Mouse (Mus musculus): ENCODE data around the gene Chaf1a. TPM values are rescaled to one million over a fixed set of nuclear protein-coding genes. Genes with fewer than 3 reads are reported as not detected.
"Not testable (repeated sequence)": the region's sequence is repeated elsewhere in the genome, so short reads cannot be mapped to it uniquely, and the experiment has no call there.

The Chaf1a gene
- total RNA-seq, 1 experiment from 2014 or later = 4.6 TPM

DNA sequence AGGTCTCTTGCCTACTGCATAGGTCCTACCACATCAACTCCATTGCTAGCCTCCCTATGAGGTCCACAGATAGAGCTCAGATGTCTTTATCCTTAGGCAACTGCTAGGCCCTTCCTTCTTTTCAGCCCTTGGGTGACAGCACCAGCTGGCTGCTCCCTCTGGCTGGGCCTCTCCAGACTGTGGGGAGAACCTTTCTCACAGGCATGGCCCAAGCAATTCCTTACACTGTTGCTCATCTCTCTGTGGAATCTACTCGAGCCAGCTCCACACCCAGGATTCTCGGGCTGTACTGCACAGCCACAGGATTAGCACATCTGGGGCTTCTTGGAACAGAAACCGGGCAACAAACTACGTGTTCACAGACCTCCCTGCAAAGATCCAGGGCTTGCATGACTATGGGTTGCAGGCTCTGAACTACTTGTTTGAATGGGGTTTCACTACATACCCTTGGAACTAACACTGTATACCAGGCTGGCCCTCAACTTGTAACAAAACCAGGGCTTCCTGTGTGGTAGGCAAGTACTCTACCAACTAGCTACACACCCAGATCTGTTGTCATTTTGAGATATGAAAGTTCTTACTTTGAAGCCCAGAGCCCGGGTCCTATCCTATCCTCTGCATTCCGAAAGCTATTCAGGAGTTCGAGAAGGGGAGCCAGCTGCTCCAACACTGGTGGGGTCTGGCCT, 6.1 kb upstream of the Chaf1a start:
- ATAC-seq (replicated peaks; ENCODE audit: insufficient number of reproducible peaks, low FRiP score, low TSS enrichment, poor library complexity, severe bottlenecking) = no peak

DNA sequence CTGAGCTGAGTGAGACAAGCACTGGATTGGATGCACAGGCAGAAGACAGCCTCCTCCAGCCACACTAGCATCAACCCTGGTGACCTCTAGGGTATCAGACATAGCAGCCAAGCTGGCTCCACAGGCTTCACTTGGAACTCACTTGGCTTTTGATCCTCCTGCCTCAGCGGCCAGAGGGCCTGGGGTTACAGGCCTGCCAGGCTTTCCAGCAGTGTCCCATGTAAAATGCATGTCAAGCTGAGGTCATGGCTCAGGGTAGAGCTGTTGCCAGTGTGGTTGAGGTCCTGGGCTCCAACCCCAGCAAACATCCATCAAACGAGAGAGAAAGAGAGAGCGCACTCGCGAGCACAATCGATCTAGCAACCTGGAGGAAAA, 5.5 kb upstream of the Chaf1a start:
- ATAC-seq (replicated peaks; ENCODE audit: insufficient number of reproducible peaks, low FRiP score, low TSS enrichment, poor library complexity, severe bottlenecking) = no peak

DNA sequence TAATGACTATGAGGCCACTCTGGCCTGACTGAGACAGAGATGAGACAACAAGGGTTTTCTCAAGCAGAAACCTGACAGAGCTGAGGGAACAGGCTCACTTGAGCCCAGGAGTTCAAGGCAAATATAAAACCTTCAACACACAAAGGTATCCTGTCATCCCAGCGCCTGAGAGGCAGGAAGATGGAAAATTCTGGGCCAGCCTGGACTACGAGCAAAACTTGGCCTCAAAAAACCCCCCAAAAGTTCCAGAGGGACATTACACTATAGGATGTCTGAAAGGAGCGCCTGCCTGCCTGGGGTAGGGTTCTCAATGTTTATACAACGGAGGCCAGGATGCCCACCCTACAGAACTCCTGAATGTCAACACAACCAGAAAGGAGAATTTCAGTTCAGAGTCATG, 5.0 kb upstream of the Chaf1a start:
- no peak for ATAC-seq (replicated peaks; ENCODE audit: insufficient number of reproducible peaks, low FRiP score, low TSS enrichment, poor library complexity, severe bottlenecking)

- ATAC-seq (replicated peaks; ENCODE audit: insufficient number of reproducible peaks, low FRiP score, low TSS enrichment, poor library complexity, severe bottlenecking) = peak; percentile 85
Observed at GRCm38 (mm10) chr17:56036176-56036900, 3.9 kb upstream of the Chaf1a start, which contains the start of gene Sh3gl1. Sh3gl1 (minus strand) TSS chr17:56036635.

DNA sequence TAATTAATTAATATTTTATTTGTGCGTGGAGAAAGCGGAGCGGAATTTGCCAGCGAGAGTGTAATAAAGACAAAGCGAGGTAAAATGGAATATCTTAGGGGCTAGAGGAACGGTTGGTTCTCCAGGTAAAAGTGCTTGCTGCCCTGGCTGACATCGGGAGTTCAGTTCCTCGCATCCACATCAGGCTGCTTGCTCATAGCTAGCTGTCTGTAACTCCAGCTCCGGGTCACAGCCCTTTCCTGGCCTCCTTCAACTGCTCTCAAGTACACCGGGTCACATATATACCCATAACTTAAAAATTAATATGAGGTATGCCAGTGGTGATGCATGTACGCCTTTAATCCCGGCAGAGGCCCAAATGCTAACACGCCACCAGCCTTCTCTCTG, 3.3 kb upstream of the Chaf1a start:
- no peak for ATAC-seq (replicated peaks; ENCODE audit: insufficient number of reproducible peaks, low FRiP score, low TSS enrichment, poor library complexity, severe bottlenecking)

- ATAC-seq (replicated peaks; ENCODE audit: insufficient number of reproducible peaks, low FRiP score, low TSS enrichment, poor library complexity, severe bottlenecking) = no peak
Observed at GRCm38 (mm10) chr17:56038583-56039261, 1.5 kb upstream of the Chaf1a start.

DNA sequence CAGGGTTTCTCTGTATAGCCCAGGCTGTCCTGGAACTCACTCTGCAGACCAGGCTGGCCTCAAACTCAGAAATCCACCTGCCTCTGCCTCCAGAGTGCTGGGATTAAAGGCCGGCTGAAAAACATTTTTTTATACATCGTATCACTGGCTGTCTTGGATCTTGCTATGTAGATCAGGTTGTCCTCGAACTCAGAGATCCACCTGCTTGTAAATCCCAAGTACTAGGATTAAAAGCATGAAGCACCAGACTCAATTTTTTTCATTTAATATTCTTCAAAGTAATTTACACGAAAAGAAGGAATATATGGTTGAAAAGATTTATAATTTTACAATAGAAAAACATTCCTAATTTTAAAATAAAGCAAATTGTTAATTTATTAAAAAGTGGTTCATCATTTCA, 894 bp upstream of the Chaf1a start:
- ATAC-seq (replicated peaks; ENCODE audit: insufficient number of reproducible peaks, low FRiP score, low TSS enrichment, poor library complexity, severe bottlenecking) = no peak

DNA sequence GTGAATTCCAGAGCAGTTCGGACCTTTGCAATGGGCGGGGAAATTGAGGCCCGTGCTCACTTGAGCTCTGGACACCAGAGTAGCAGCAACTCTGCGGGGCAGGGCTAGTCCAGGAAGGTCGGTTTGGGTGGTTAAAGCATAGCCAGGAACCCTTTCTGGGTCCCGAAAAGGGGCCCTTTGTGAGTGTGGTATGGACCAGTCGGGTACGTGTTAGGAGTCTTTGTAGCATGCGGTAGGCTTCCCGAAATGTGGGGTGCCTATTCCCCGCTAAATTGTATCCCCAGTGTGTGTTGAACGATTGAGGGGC, 571 bp downstream of the Chaf1a start:
- no peak for ATAC-seq (replicated peaks; ENCODE audit: insufficient number of reproducible peaks, low FRiP score, low TSS enrichment, poor library complexity, severe bottlenecking)

DNA sequence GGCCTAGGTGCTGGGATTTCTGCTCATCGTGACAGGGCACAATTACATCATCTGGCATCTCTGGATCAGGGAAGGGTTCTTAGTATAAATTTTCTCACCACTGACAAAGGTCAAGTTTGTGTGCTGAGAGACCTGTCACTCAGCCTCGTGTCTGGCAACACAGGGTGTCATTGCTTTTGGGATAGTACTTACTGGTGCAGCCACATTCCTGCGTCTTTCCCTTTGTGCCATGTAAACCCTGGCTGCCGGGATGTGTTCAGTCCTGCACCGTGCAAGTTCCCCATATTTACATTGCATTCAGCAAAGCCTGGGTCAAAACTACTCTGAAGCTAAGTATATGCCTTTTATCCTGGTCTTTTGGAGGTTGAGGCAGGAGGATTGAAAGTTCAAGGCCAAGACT, 11.1 kb downstream of the Chaf1a start:
- no peak for ATAC-seq (replicated peaks; ENCODE audit: insufficient number of reproducible peaks, low FRiP score, low TSS enrichment, poor library complexity, severe bottlenecking)

DNA sequence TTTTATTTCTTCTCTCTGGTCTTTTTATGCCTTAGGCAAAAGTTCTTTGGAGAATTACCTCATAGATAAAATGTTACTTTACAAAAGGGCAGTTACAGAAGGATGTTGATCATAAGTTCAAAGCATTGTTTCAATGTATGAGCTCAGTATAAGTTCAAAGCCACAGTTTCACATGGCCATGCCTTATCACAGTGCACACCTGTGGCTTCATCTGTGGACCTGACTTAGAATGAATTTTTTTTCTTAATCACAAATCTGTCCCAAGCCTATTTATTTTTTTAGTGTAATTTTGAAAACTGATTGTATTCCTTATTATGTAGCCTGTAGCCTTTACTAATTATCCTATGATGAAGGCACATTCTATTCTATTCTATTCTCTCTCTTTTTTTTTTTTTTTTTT, 14.7 kb downstream of the Chaf1a start:
- ATAC-seq (replicated peaks; ENCODE audit: insufficient number of reproducible peaks, low FRiP score, low TSS enrichment, poor library complexity, severe bottlenecking) = no peak

GRCm38 (mm10) chr17:56055945-56056678, 15.9 kb downstream of the Chaf1a start:
- ATAC-seq (replicated peaks; ENCODE audit: insufficient number of reproducible peaks, low FRiP score, low TSS enrichment, poor library complexity, severe bottlenecking) = no peak

- no peak for ATAC-seq (replicated peaks; ENCODE audit: insufficient number of reproducible peaks, low FRiP score, low TSS enrichment, poor library complexity, severe bottlenecking)
Observed at GRCm38 (mm10) chr17:56057381-56058120, 17.3 kb downstream of the Chaf1a start.

- ATAC-seq (replicated peaks; ENCODE audit: insufficient number of reproducible peaks, low FRiP score, low TSS enrichment, poor library complexity, severe bottlenecking) = no peak
Observed at GRCm38 (mm10) chr17:56062081-56062480, 21.8 kb downstream of the Chaf1a start.

GRCm38 (mm10) chr17:56065715-56066114, 25.5 kb downstream of the Chaf1a start:
- not testable (repeated sequence) for ATAC-seq (replicated peaks; ENCODE audit: insufficient number of reproducible peaks, low FRiP score, low TSS enrichment, poor library complexity, severe bottlenecking)

GRCm38 (mm10) chr17:56066451-56066850, 26.2 kb downstream of the Chaf1a start:
- no peak for ATAC-seq (replicated peaks; ENCODE audit: insufficient number of reproducible peaks, low FRiP score, low TSS enrichment, poor library complexity, severe bottlenecking)

- ATAC-seq (replicated peaks; ENCODE audit: insufficient number of reproducible peaks, low FRiP score, low TSS enrichment, poor library complexity, severe bottlenecking) = no peak
Observed at GRCm38 (mm10) chr17:56069066-56069465, 28.8 kb downstream of the Chaf1a start.

GRCm38 (mm10) chr17:56071126-56071525, 30.9 kb downstream of the Chaf1a start:
- ATAC-seq (replicated peaks; ENCODE audit: insufficient number of reproducible peaks, low FRiP score, low TSS enrichment, poor library complexity, severe bottlenecking) = no peak

DNA sequence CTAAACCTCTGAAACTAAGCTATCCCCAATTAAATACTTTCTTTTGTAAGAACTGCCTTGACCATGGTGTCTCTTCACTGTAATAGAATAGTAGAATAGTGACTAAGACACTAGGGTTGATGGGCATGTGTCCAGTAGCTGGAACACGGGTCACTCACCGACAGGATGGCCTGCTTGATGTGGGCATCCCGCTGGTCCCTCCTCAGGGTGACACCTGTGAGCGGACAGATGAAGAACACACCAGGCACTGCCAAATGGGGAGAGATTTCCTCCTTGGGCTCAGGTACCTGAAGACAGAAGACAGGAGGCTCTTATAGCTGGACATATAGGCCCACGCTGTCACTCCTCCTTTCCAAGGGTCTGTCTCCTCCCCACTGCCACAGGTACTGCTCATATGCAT, 32.0 kb downstream of the Chaf1a start:
- no peak for ATAC-seq (replicated peaks; ENCODE audit: insufficient number of reproducible peaks, low FRiP score, low TSS enrichment, poor library complexity, severe bottlenecking)

All from monocyte, adult 5-6 weeks (primary cell).